Mouse (Mus musculus): ENCODE data around the gene Hist1h4c. TPM values are rescaled to one million over a fixed set of nuclear protein-coding genes. Genes with fewer than 3 reads are reported as not detected.
"Not testable (repeated sequence)": the region's sequence is repeated elsewhere in the genome, so short reads cannot be mapped to it uniquely, and the experiment has no call there.

Hist1h4c gene
- polyA plus RNA-seq, 1 experiment from 2014 or later = 9.0 TPM

- Histone ChIP-seq H3K27me3 (no peaks in the 10 kb centered on the region), H3K9ac (no peak overlapping the region), H3K4me2 (replicated peaks) (peak overlapping the region; percentile 30; the same call in 1 of the 2 replicates), H3K27ac (no peak overlapping the region), H3K36me3 (no peaks in the 10 kb centered on the region), H3K9me3 (no peaks in the 10 kb centered on the region), H3K4me1 (peaks cover 21% of the 10 kb centered on the region), H3K4me3 (no peak overlapping the region)
- no peak for ATAC-seq (ENCODE audit: low FRiP score, low read depth)
- WGBS = 84% methylated on average over 4 of the region's 4 CpGs
These were observed 11.1 kb downstream of the Hist1h4c start for GRCm38 (mm10) chr13:23687181-23687580.

- H3K27ac ChIP-seq = peak overlapping the region; percentile 98
- 45% methylated on average over 4 of the region's 4 CpGs for WGBS
- no peak for ATAC-seq (ENCODE audit: low FRiP score, low read depth)
These were observed 12.3 kb downstream of the Hist1h4c start for GRCm38 (mm10) chr13:23685966-23686365.

GRCm38 (mm10) chr13:23685121-23685861 lies 13.0 kb downstream of the Hist1h4c start:
- Histone ChIP-seq H3K9ac (peak overlapping the region; percentile 79), H3K27ac (peak overlapping the region; percentile 98), H3K4me3 (peak overlapping the region; percentile 51), H3K4me1 (peaks cover 21% of the 10 kb centered on the region), H3K27me3 (no peaks in the 10 kb centered on the region), H3K36me3 (no peaks in the 10 kb centered on the region), H3K9me3 (no peaks in the 10 kb centered on the region), H3K4me2 (replicated peaks) (peak overlapping the region; percentile 76)
- WGBS = 9% methylated on average over 15 of the region's 15 CpGs
- ATAC-seq (ENCODE audit: low FRiP score, low read depth) = no peak

More at GRCm38 (mm10) chr13:23685966-23686365, 12.3 kb downstream of the Hist1h4c start:
- H3K4me1 ChIP-seq = peaks cover 21% of the 10 kb centered on the region
- H3K9me3 ChIP-seq = no peaks in the 10 kb centered on the region
- H3K27me3 ChIP-seq = no peaks in the 10 kb centered on the region
- peak overlapping the region; percentile 51 for H3K4me3 ChIP-seq
- H3K36me3 ChIP-seq = no peaks in the 10 kb centered on the region
- H3K9ac ChIP-seq = peak overlapping the region; percentile 79
- peak overlapping the region; percentile 76 for H3K4me2 ChIP-seq (replicated peaks)

- not testable (repeated sequence) for H3K9me3 ChIP-seq, H3K36me3 ChIP-seq, H3K27me3 ChIP-seq
- peak overlapping the region; percentile 79 for H3K9ac ChIP-seq
- peak overlapping the region; percentile 98 for H3K27ac ChIP-seq
- H3K4me2 ChIP-seq (replicated peaks) = peak overlapping the region; percentile 76
- H3K4me3 ChIP-seq = peak overlapping the region; percentile 51
- H3K4me1 ChIP-seq = peaks cover 21% of the 10 kb centered on the region
- WGBS = under 1% methylated on average over 18 of the region's 37 CpGs
- ATAC-seq (ENCODE audit: low FRiP score, low read depth) = peak; percentile 13
These were observed 13.8 kb downstream of the Hist1h4c start for GRCm38 (mm10) chr13:23684295-23684945.

- 0% methylated on average over 32 of the region's 32 CpGs for WGBS
- Histone ChIP-seq H3K9me3 (no peaks in the 10 kb centered on the region), H3K4me2 (replicated peaks) (peak within 1 kb of the TSS; percentile 76), H3K4me3 (peak within 1 kb of the TSS; percentile 51), H3K4me1 (peaks cover 21% of the 10 kb centered on the region), H3K27ac (peak within 1 kb of the TSS; percentile 98), H3K36me3 (no peaks in the 10 kb centered on the region), H3K9ac (peak within 1 kb of the TSS; percentile 79), H3K27me3 (no peaks in the 10 kb centered on the region)
- peak; percentile 99 for ATAC-seq (ENCODE audit: low FRiP score, low read depth)
These were observed 14.4 kb downstream of the Hist1h4c start, which contains the start of the genes Hist1h2ac and Hist1h2bc for GRCm38 (mm10) chr13:23683755-23684281. Hist1h2ac (minus strand) TSS chr13:23683948. Hist1h2bc (plus strand) TSS chr13:23684199.

- not testable (repeated sequence) for H3K9me3 ChIP-seq; H3K36me3 ChIP-seq; ATAC-seq (ENCODE audit: low FRiP score, low read depth); H3K27me3 ChIP-seq
- 8% methylated on average over 18 of the region's 30 CpGs for WGBS
- H3K4me2 ChIP-seq (replicated peaks) = peak overlapping the region; percentile 65
- peaks cover 21% of the 10 kb centered on the region for H3K4me1 ChIP-seq
- H3K9ac ChIP-seq = peak overlapping the region; percentile 73
- peak overlapping the region; percentile 51 for H3K4me3 ChIP-seq
- H3K27ac ChIP-seq = peak overlapping the region; percentile 92
These were observed 15.1 kb downstream of the Hist1h4c start for GRCm38 (mm10) chr13:23682947-23683754.

DNA sequence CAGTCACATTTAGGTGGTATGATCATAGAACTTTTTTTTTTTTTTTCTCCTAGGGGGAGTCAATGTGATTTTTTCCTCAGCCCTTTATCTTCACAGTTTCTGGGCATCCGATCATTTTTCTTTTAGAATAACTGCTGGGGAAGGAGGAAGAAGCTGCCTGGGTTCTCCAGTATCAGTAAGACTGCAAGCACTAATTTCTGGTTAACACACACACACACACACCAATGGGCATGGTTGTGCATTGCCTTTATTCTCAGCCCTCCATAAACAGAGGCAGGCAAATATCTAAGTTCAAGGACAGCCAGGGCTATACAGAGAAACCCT lies 15.7 kb downstream of the Hist1h4c start:
- Histone ChIP-seq H3K9ac (peak overlapping the region; percentile 73), H3K27me3 (no peaks in the 10 kb centered on the region), H3K4me1 (peaks cover 21% of the 10 kb centered on the region), H3K27ac (peak overlapping the region; percentile 92), H3K9me3 (no peaks in the 10 kb centered on the region), H3K4me2 (replicated peaks) (peak overlapping the region; percentile 65), H3K36me3 (no peaks in the 10 kb centered on the region), H3K4me3 (peak overlapping the region; percentile 51)
- ATAC-seq (ENCODE audit: low FRiP score, low read depth) = no peak
- 67% methylated on average over 1 of the region's 1 CpGs for WGBS

- WGBS = 89% methylated on average over 6 of the region's 6 CpGs
- ATAC-seq (ENCODE audit: low FRiP score, low read depth) = no peak
These were observed 16.2 kb downstream of the Hist1h4c start for GRCm38 (mm10) chr13:23681990-23682582.

DNA sequence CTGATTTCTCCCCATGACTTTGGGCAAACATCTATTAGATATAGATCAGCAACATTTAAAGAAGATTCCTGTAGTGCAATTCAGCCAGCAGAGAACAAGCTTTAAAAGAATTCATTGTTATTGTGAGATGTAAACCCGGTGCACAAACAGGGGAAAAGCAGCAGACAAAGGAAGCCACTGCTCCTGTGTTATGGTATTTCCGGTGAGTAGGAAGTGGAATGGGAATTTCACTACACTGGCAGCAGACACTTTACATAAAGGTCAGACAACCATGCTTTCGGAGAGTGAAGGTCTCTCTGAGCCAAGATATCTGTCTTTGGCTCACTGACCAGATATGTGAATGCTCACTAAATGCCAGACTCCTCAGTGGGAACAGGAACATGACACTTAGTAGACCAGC lies 35.7 kb downstream of the Hist1h4c start:
- Histone ChIP-seq H3K27me3 (no peaks in the 10 kb centered on the region), H3K36me3 (no peaks in the 10 kb centered on the region), H3K4me3 (no peak overlapping the region), H3K9ac (no peak overlapping the region), H3K9me3 (no peaks in the 10 kb centered on the region), H3K4me2 (replicated peaks) (no peak overlapping the region), H3K4me1 (no peaks in the 10 kb centered on the region), H3K27ac (no peak overlapping the region)
- no peak for ATAC-seq (ENCODE audit: low FRiP score, low read depth)
- WGBS = 75% methylated on average over 3 of the region's 3 CpGs

More at GRCm38 (mm10) chr13:23681990-23682582, 16.2 kb downstream of the Hist1h4c start:
- Histone ChIP-seq H3K36me3 (no peaks in the 10 kb centered on the region), H3K4me1 (peaks cover 18% of the 10 kb centered on the region), H3K4me2 (replicated peaks) (peak overlapping the region; percentile 65), H3K9me3 (no peaks in the 10 kb centered on the region), H3K27ac (0 out of 2 replicates have a peak overlapping the region, but pooled peaks have one; percentile 92), H3K4me3 (peak overlapping the region; percentile 51; the same call in 1 of the 2 replicates), H3K9ac (peak overlapping the region; percentile 73), H3K27me3 (no peaks in the 10 kb centered on the region)

GRCm38 (mm10) chr13:23659636-23660366 lies 38.5 kb downstream of the Hist1h4c start:
- Histone ChIP-seq H3K9ac (no peak overlapping the region), H3K27ac (no peak overlapping the region), H3K9me3 (no peaks in the 10 kb centered on the region), H3K36me3 (no peaks in the 10 kb centered on the region), H3K4me1 (no peaks in the 10 kb centered on the region), H3K27me3 (no peaks in the 10 kb centered on the region), H3K4me2 (replicated peaks) (no peak overlapping the region), H3K4me3 (no peak overlapping the region)
- WGBS = 76% methylated on average over 6 of the region's 6 CpGs
- ATAC-seq (ENCODE audit: low FRiP score, low read depth) = no peak
